Mouse (Mus musculus): ENCODE measurements around the gene Elf1.
"Not testable (repeated sequence)": the region's sequence is repeated elsewhere in the genome, so short reads cannot be mapped to it uniquely, and the experiment has no call there.

Gene Elf1

GRCm38 (mm10) chr14:79480624-79481338 lies at the start of gene Elf1:
Elf1 (plus strand) TSS chr14:79481194.
- in situ Hi-C loops (cut with MboI, MseI), result loop anchor here in 1 of 2 experiments (5.0 kb wide), 1 partner anchor 88 kb away; the partner anchor contains the start of gene Naa16

- in situ Hi-C loops (cut with MboI, MseI), result no loop called here
Measured at GRCm38 (mm10) chr14:79434068-79434467, 46.9 kb upstream of the Elf1 start.

- in situ Hi-C loops (cut with MboI, MseI), result no loop called here
Measured at GRCm38 (mm10) chr14:79440655-79441054, 40.3 kb upstream of the Elf1 start.

GRCm38 (mm10) chr14:79441441-79441840 lies 39.6 kb upstream of the Elf1 start:
- in situ Hi-C loops (cut with MboI, MseI), result no loop called here

GRCm38 (mm10) chr14:79444601-79445000 lies 36.4 kb upstream of the Elf1 start:
- in situ Hi-C loops (cut with MboI, MseI), result no loop called here

- in situ Hi-C loops (cut with MboI, MseI), result no loop called here
Measured at GRCm38 (mm10) chr14:79445055-79445620, 35.9 kb upstream of the Elf1 start.

GRCm38 (mm10) chr14:79451681-79452590 lies 29.1 kb upstream of the Elf1 start, which contains the start of gene Kbtbd6:
Kbtbd6 (plus strand) TSS chr14:79451835.
- in situ Hi-C loops (cut with MboI, MseI), result not testable (repeated sequence)

- in situ Hi-C loops (cut with MboI, MseI), result not testable (repeated sequence)
Measured at GRCm38 (mm10) chr14:79452591-79452934, 28.4 kb upstream of the Elf1 start.

GRCm38 (mm10) chr14:79460401-79460800 lies 20.6 kb upstream of the Elf1 start:
- in situ Hi-C loops (cut with MboI, MseI), result no loop called here

- in situ Hi-C loops (cut with MboI, MseI), result no loop called here
Measured at GRCm38 (mm10) chr14:79460988-79461387, 20.0 kb upstream of the Elf1 start.

- in situ Hi-C loops (cut with MboI, MseI), result no loop called here
Measured at GRCm38 (mm10) chr14:79465623-79466022, 15.4 kb upstream of the Elf1 start.

GRCm38 (mm10) chr14:79467621-79468020 lies 13.4 kb upstream of the Elf1 start:
- in situ Hi-C loops (cut with MboI, MseI), result no loop called here

GRCm38 (mm10) chr14:79473384-79473783 lies 7.6 kb upstream of the Elf1 start:
- in situ Hi-C loops (cut with MboI, MseI), result no loop called here

GRCm38 (mm10) chr14:79481339-79482151 lies 551 bp downstream of the Elf1 start, which contains the start of gene Wbp4:
Wbp4 (minus strand) TSS chr14:79481520.
- in situ Hi-C loops (cut with MboI, MseI), result loop anchor here in 1 of 2 experiments (5.0 kb wide), 1 partner anchor 89 kb away; the partner anchor contains the start of gene Naa16

- in situ Hi-C loops (cut with MboI, MseI), result loop anchor here in 1 of 2 experiments (5.0 kb wide), 1 partner anchor 90 kb away; the partner anchor contains the start of gene Naa16
Measured at GRCm38 (mm10) chr14:79482251-79482661, 1.3 kb downstream of the Elf1 start.

- in situ Hi-C loops (cut with MboI, MseI), result loop anchor here in 1 of 2 experiments (5.0 kb wide), 1 partner anchor 91 kb away; the partner anchor contains the start of gene Naa16
Measured at GRCm38 (mm10) chr14:79482747-79483355, 1.9 kb downstream of the Elf1 start.

- in situ Hi-C loops (cut with MboI, MseI), result loop anchor here in 1 of 2 experiments (5.0 kb wide), 1 partner anchor 91 kb away; the partner anchor contains the start of gene Naa16
Measured at GRCm38 (mm10) chr14:79483611-79484120, 2.7 kb downstream of the Elf1 start.

- in situ Hi-C loops (cut with MboI, MseI), result loop anchor here in 1 of 2 experiments (5.0 kb wide), 1 partner anchor 86 kb away; no protein-coding TSS in a partner anchor
Measured at GRCm38 (mm10) chr14:79486617-79486992, 5.6 kb downstream of the Elf1 start.

- in situ Hi-C loops (cut with MboI, MseI), result loop anchor here in 1 of 2 experiments (5.0 kb wide), 1 partner anchor 85 kb away; no protein-coding TSS in a partner anchor
Measured at GRCm38 (mm10) chr14:79486993-79487731, 6.2 kb downstream of the Elf1 start.

Data from T-helper 17 cell (primary cell).